Mouse (Mus musculus) inflammation-experienced regulatory T-cells, adult 6 months (primary cell): Measurements from ENCODE around the gene Scp2. TPM values are rescaled to one million over a fixed set of nuclear protein-coding genes. Genes with fewer than 3 reads are reported as not detected.

Experiments
- ATAC-seq: one replicate; pipeline ENCODE4 v1.8.0; 2017
- polyA plus RNA-seq, 3 experiments: library from polyadenylated mRNA; unstranded; fragments of 100-300 nt; shearing (Covaris generic); gene quantifications; one replicate each; pipeline ENCODE4 v1.2.1; 2017

Gene Scp2
- polyA plus RNA-seq, 3 experiments from 2014 or later = 286 to 396 (median 300) TPM

- no peak for ATAC-seq
Observed at GRCm38 (mm10) chr4:108016321-108016720, 128.5 kb downstream of the Scp2 start.

- no peak for ATAC-seq
Observed at GRCm38 (mm10) chr4:108015067-108015765, 129.6 kb downstream of the Scp2 start.

GRCm38 (mm10) chr4:108014466-108014865 lies 130.3 kb downstream of the Scp2 start:
- no peak for ATAC-seq

DNA sequence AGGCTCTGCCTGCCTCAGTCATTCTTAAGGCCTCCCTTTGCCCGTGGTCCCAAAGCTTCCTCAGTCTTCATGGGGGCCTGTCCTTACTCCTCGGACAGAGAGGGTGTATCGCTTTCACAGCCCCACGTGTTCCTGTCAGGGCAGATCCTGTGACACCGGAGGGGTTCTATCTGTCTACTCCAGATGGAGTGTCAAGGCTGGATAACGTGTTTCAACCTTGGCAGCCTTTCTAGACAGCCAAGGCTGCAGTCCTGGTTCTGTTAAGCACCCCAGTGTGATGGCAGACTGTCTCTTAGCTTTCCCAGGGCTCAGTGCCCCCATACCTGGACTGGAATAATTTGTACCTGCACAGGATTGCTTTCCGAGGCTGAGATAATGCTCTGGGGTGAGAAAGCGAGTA lies 136.3 kb downstream of the Scp2 start:
- no peak for ATAC-seq

DNA sequence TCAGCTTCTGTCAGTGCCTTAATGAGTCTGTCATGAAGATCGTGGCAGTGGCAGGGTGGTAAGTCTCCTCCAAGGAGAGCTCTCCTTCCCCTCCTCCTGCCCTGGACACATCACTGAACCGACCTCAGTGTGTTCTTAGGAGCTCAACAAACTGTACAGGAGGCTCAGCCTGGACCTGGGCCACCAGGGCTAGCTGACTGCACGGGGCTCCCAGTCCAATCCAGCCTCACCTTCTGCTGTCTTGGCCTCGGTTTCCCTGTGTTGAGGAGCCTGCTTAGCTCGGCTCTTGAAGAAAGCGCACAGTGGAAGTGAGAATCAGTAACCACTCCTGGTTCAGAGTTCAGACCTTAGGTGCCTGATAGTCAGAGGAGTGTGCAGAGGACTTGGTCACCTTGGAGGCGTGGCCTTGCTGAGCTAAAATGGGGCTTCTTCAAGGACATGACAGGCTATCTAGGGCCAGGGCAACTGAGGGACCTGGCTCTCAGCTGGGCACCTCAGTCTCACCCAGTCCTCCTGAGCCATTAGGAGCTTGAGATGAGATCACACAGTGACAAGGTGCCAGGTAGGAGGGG lies 137.2 kb downstream of the Scp2 start:
- no peak for ATAC-seq

- ATAC-seq = no peak
Observed at GRCm38 (mm10) chr4:108005328-108005727, 139.5 kb downstream of the Scp2 start.

- ATAC-seq = no peak
Observed at GRCm38 (mm10) chr4:107999380-107999779, 145.4 kb downstream of the Scp2 start.

- ATAC-seq = no peak
Observed at GRCm38 (mm10) chr4:107998641-107999332, 146.0 kb downstream of the Scp2 start.

- ATAC-seq = no peak
Observed at GRCm38 (mm10) chr4:107996418-107996986, 148.3 kb downstream of the Scp2 start.

GRCm38 (mm10) chr4:107995727-107996126 lies 149.1 kb downstream of the Scp2 start:
- ATAC-seq = no peak

GRCm38 (mm10) chr4:107995011-107995410 lies 149.8 kb downstream of the Scp2 start:
- ATAC-seq = no peak

Other genes with a start within 250 kb of the Scp2 start
- gene Cpt2, start 221.4 kb downstream of the Scp2 start, polyA plus RNA-seq = 10 to 100 TPM; 14.4 to 23.5 (median 22.0) TPM
- gene Slc1a7, start 176.7 kb downstream of the Scp2 start, polyA plus RNA-seq = not detected
- gene Podn, start 48.6 kb downstream of the Scp2 start, polyA plus RNA-seq = not detected
- 1 to 10 TPM; 1.6 to 3.1 (median 2.5) TPM for gene Echdc2, start 20.4 kb upstream of the Scp2 start, polyA plus RNA-seq
- gene Zyg11a, start 73.0 kb upstream of the Scp2 start, polyA plus RNA-seq = not detected
- 10 to 100 TPM in 2 of 3 experiments, 1 to 10 TPM in 1; 7.5 to 14.1 (median 12.2) TPM for gene Zyg11b, start 156.1 kb upstream of the Scp2 start, polyA plus RNA-seq
- 10 to 100 TPM; 16.1 to 26.8 (median 22.9) TPM for gene Coa7, start 183.1 kb upstream of the Scp2 start, polyA plus RNA-seq
- not detected for gene Shisal2a, start 238.4 kb upstream of the Scp2 start, polyA plus RNA-seq